Mouse (Mus musculus) embryonic fibroblast, embryonic 13.5 days (primary cell): ENCODE measurements around the gene Prpf8.

Source experiments
- CTCF ChIP-seq: IDR thresholded peaks from 2 replicates; pipeline ENCODE4 v1.5.1; 2011; ENCODE audit warnings: mild to moderate bottlenecking, control low read depth, low read length, moderate library complexity, borderline replicate concordance; ENCODE audit not compliant: insufficient read depth
- POLR2A ChIP-seq: IDR thresholded peaks from 2 replicates; pipeline ENCODE4 v1.6.1; 2011; ENCODE audit warnings: low read depth, mild to moderate bottlenecking, control low read depth, low read length, moderate library complexity

- no peak for TF ChIP-seq CTCF
- TF ChIP-seq POLR2A, result no peak
Observed at GRCm38 (mm10) chr11:75458169-75458568, 28.4 kb upstream of the Prpf8 start.
